Comparison of ENCODE assay signal across 9 mouse cellular contexts in the genomic region with DNA sequence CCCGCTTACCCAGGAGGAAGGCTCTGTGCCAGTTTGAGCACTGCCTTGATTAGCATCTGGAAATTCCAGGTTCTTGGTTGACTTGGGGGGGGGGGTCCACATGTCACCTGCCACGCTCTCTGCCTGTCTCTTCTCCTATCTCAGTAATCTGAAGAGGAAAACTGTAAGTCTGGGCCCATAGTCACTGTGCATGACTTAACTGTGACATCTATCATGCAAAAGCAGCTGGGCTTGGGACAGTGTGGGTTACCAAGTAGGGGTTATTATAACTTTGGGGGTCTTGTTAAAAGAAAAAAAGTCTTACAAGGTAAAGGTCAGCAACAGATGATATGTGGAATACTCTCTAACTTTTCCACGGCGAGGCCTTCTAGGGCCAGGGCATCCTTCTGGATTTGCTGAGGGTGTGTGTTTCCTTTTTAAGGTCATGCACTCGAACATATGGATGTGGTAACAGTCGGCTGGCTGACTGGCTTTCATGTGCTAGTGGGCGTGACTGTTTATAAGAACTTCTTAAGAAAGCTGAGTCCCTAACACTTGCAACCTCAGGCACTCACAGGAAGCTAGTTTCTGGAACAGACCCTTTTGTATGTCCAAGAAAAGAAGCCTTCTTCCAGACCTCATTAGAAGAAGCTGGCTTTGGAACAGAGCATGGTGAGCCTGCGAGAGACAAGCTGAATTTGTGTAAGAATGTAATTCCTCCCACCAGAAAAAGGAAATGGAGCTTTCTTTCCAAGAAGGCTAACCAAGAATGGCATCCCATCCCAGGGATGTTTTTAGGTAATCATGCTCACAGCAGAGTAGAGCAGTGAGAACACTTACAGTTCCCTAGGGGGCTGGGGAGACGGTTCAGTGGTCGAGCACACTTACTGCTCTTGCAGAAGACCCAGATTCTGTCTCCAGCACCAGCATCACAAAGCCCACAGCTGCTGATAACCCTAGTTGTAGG. TPM values are rescaled to one million over a fixed set of nuclear protein-coding genes. Genes with fewer than 3 reads are reported as not detected.
A peak's percentile ranks its signal among the peaks of the same experiment; 100 is the strongest.
DNase-seq lines count a peak whose midpoint lies in the region; TF ChIP-seq lines count a peak whose summit lies in the region.
"Had no signal": no experiment of that assay in that cellular context is flagged by ENCODE, and none has a peak within 500 bp of the region (broad histone marks: within the 10 kb centered on the region; RNA-seq: fewer than 3 reads in every experiment).

No protein-coding gene starts in this region.

- TF ChIP-seq POLR2A in embryonic fibroblast, embryonic 13.5 days (IDR thresholded peaks at IDR 0.05; ENCODE audit: low read depth, low read length), result no peak

- H3K4me3 ChIP-seq in embryonic fibroblast, embryonic 13.5 days (ENCODE audit: insufficient read depth, low read length), result no peak overlapping the region
- no peak overlapping the region for H3K4me3 ChIP-seq in forebrain, embryonic 10.5 days
- H3K4me3 ChIP-seq: myocyte had no signal

- intact Hi-C loops in left cerebral cortex, postnatal 14 days (cut with DNase I), result no loop called here
- intact Hi-C loops in left cerebral cortex, postnatal 36 days (cut with DNase I), result no loop called here

- WGBS in forebrain, embryonic 10.5 days, result 56% methylated on average over 10 of the region's 10 CpGs

- H3K27me3 ChIP-seq in forebrain, embryonic 10.5 days (ENCODE audit: poor library complexity, severe bottlenecking), result peaks cover 6% of the 10 kb centered on the region; the same call in 1 of the 2 replicates

- peaks cover 5% of the 10 kb centered on the region; the same call in 1 of the 2 replicates for H3K4me1 ChIP-seq in embryonic fibroblast, embryonic 13.5 days (ENCODE audit: control insufficient read depth, insufficient read depth, low read length)
- peaks cover 18% of the 10 kb centered on the region for H3K4me1 ChIP-seq in forebrain, embryonic 10.5 days

- no peak for TF ChIP-seq CTCF in embryonic fibroblast, embryonic 13.5 days (IDR thresholded peaks at IDR 0.05; ENCODE audit: borderline replicate concordance, insufficient read depth, low read length)

- H3K9me3 ChIP-seq in forebrain, embryonic 10.5 days, result no peaks in the 10 kb centered on the region

- peak overlapping the region; percentile 48 for H3K27ac ChIP-seq in embryonic fibroblast, embryonic 13.5 days (ENCODE audit: insufficient read depth, low read length)
- H3K27ac ChIP-seq in forebrain, embryonic 10.5 days, result no peak overlapping the region

- peak; percentile 10 to 30 for DNase-seq in left cerebral cortex, postnatal 14 days (ENCODE audit: low spot score in 2 of 2)
- no peak for DNase-seq in left cerebral cortex, postnatal 36 days (ENCODE audit: low spot score in 2 of 2)
- peak; percentile 53 to 68 for DNase-seq in lung, postnatal 4 days
- DNase-seq in thymus, postnatal 4 days, result peak; percentile 59
- no peak for DNase-seq in forebrain, embryonic 10.5 days (ENCODE audit: extremely low spot score, low spot score)
- DNase-seq in right cerebral cortex, postnatal 36 days (ENCODE audit: low spot score in 2 of 2), result no peak
- no peak for DNase-seq in urinary bladder, adult 18-20 months (ENCODE audit: low spot score in 2 of 2)

- no peaks in the 10 kb centered on the region for H3K36me3 ChIP-seq in forebrain, embryonic 10.5 days (replicated peaks)

RNA-seq across cellular contexts. Expression of a gene that starts 53.7 kb away (rescaled TPM):
- 1 to 10 TPM; 6.8 to 8.3 TPM for total RNA-seq in left cerebral cortex, postnatal 14 days (2021)
- 1 to 10 TPM; 4.4 to 7.8 TPM for total RNA-seq in left cerebral cortex, postnatal 36 days (2021)
- 256 and 360 TPM in 2 replicates for polyA plus RNA-seq in embryonic fibroblast, embryonic 13.5 days (2011; ENCODE audit: insufficient read length, low read depth, missing spikeins)
- 27.3 and 27.9 TPM in 2 replicates for polyA plus RNA-seq in forebrain, embryonic 10.5 days (2016; fragmentation: Nextera tagmentation; extraction: Ambion mirVana)

Comparison
In these comparisons a context has a peak if more than half of its experiments do, and no peak if none do; other contexts are left out.
1. DNase-seq: peak in left cerebral cortex, postnatal 14 days (2 of 2), lung, postnatal 4 days (2 of 2) and thymus, postnatal 4 days (single experiment); none in left cerebral cortex, postnatal 36 days (0 of 2), forebrain, embryonic 10.5 days (single experiment), right cerebral cortex, postnatal 36 days (0 of 2) and urinary bladder, adult 18-20 months (0 of 2).